Mouse (Mus musculus): Measurements from ENCODE around the gene Tent2.

DNA sequence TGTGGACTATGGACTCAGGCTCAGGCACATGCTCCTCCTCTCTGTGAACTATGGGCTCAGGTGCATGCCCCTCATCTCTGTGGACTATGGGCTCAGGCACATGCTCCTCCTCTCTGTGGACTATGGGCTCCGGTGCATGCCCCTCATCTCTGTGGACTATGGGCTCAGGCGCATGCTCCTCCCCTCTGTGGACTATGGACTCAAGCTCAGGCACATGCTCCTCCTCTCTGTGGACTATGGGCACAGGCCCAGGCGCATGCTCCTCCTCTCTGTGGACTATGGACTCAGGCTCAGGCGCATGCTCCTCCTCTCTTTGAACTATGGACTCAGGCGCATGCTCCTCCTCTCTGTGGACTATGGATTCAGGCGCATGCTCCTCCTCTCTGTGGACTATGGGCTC is 95.5 kb downstream of the Tent2 start:
- TF ChIP-seq CTCF (IDR thresholded peaks at IDR 0.05) (no peak), EP300 (IDR thresholded peaks at IDR 0.05) (no peak)

All from lung, postnatal 0 days (tissue).